Mouse (Mus musculus): ENCODE measurements at regions not wholly inside any gene's neighbourhood (a gene's known extent, or its start where the extent isn't known, plus 50 kb on each side); places are given as distances from the start of the nearest gene placed in this dataset.

GRCm38 (mm10) chr9:33774178-33774577, 711.5 kb upstream of the Kirrel3 start:
- Histone ChIP-seq H3K9me3 (no peaks in the 10 kb centered on the region), H3K27ac (no peak overlapping the region), H3K4me1 (no peaks in the 10 kb centered on the region), H3K36me3 (no peaks in the 10 kb centered on the region), H3K4me3 (no peak overlapping the region), H3K27me3 (ENCODE audit: insufficient read depth, poor library complexity, severe bottlenecking) (no peaks in the 10 kb centered on the region)
- DNase-seq (ENCODE audit: low spot score), result no peak
- WGBS, result 72% methylated on average over 5 of the region's 5 CpGs

- Histone ChIP-seq H3K9me3 (no peaks in the 10 kb centered on the region), H3K4me1 (no peaks in the 10 kb centered on the region), H3K4me3 (no peak overlapping the region), H3K27me3 (ENCODE audit: insufficient read depth, poor library complexity, severe bottlenecking) (no peaks in the 10 kb centered on the region), H3K27ac (no peak overlapping the region), H3K36me3 (no peaks in the 10 kb centered on the region)
- WGBS, result 68% methylated on average over 4 of the region's 4 CpGs
- DNase-seq (ENCODE audit: low spot score), result no peak
Measured at GRCm38 (mm10) chr9:33790617-33791016, 695.1 kb upstream of the Kirrel3 start.

DNA sequence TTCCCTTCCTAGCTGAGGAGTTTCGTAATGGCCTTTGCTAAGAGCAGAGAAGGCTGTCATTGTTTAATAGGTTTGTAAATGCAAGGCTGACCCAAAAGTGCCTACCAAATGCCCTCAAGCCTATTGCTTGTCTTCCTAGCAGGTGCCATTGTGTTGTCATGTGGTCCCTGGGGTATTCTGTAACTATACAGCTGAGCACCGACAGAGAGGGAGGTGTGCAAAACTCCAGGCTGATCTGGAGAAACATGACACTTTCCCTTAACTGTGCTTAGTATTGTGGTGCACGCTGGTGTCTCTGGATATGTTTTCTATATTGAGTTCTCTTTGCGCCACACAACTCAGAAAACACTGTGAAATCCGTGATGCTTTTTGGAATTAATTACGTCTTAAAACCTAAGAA, 685.4 kb upstream of the Kirrel3 start:
- DNase-seq (ENCODE audit: low spot score), result no peak
- no peaks in the 10 kb centered on the region for H3K36me3 ChIP-seq
- no peak overlapping the region for H3K4me3 ChIP-seq
- H3K4me1 ChIP-seq, result no peaks in the 10 kb centered on the region
- no peaks in the 10 kb centered on the region for H3K9me3 ChIP-seq
- no peak overlapping the region for H3K27ac ChIP-seq
- H3K27me3 ChIP-seq (ENCODE audit: insufficient read depth, poor library complexity, severe bottlenecking), result no peaks in the 10 kb centered on the region
- 74% methylated on average over 6 of the region's 6 CpGs for WGBS

- Histone ChIP-seq H3K4me1 (no peaks in the 10 kb centered on the region), H3K4me3 (no peak overlapping the region), H3K9me3 (no peaks in the 10 kb centered on the region), H3K27me3 (ENCODE audit: insufficient read depth, poor library complexity, severe bottlenecking) (no peaks in the 10 kb centered on the region), H3K36me3 (no peaks in the 10 kb centered on the region), H3K27ac (no peak overlapping the region)
- no peak for DNase-seq (ENCODE audit: low spot score)
- 65% methylated on average over 1 of the region's 1 CpGs for WGBS
Measured at GRCm38 (mm10) chr9:33800763-33801162, 684.9 kb upstream of the Kirrel3 start.

GRCm38 (mm10) chr9:33814739-33815368, 670.8 kb upstream of the Kirrel3 start:
- H3K4me1 ChIP-seq, result no peaks in the 10 kb centered on the region
- no peaks in the 10 kb centered on the region for H3K36me3 ChIP-seq
- DNase-seq (ENCODE audit: low spot score), result no peak
- 74% methylated on average over 5 of the region's 5 CpGs for WGBS
- H3K27ac ChIP-seq, result no peak overlapping the region
- H3K4me3 ChIP-seq, result no peak overlapping the region
- no peaks in the 10 kb centered on the region for H3K9me3 ChIP-seq
- no peaks in the 10 kb centered on the region for H3K27me3 ChIP-seq (ENCODE audit: insufficient read depth, poor library complexity, severe bottlenecking)

DNA sequence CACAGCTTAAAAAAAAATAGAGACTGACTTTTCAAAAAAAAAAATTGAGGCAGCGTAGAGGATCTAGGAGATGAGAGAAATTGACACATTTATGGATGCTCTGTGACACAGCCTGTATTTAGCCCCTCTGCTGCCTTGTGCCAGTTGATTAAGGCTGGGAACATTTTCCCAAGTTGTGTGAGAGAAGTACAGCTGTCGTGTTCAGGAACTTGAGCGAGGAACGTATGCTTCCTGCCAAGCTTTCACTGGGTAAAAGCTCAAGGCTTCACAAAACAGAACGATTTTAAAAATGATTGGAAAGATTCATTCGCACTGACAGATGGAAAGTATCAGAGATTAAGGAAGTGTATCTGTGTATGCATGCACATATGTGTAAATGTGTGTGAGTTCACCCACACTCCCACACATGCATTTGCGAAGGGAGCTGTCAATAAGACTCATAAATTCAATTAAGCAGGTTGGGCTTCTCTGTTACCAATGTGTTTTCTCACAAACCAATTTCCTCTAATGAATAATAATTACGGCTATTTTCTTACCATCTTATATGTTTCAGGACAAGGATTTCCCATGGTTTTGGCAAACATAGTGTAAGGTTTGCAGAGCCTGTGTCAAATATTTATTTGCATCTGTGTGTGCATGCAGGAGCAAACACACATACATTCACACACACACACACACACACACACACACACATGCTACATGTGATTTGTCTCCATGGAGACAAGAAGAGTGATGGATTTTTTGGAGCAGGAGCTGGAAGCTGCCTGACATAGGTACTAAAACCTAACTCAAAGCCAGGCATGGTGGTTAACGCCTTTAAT, 662.9 kb upstream of the Kirrel3 start:
- WGBS, result 80% methylated on average over 9 of the region's 9 CpGs
- H3K27ac ChIP-seq, result no peak overlapping the region
- H3K9me3 ChIP-seq, result no peaks in the 10 kb centered on the region
- no peaks in the 10 kb centered on the region for H3K36me3 ChIP-seq
- no peaks in the 10 kb centered on the region for H3K4me1 ChIP-seq
- H3K27me3 ChIP-seq (ENCODE audit: insufficient read depth, poor library complexity, severe bottlenecking), result no peaks in the 10 kb centered on the region
- no peak for DNase-seq (ENCODE audit: low spot score)
- H3K4me3 ChIP-seq, result no peak overlapping the region

- 72% methylated on average over 4 of the region's 4 CpGs for WGBS
- DNase-seq (ENCODE audit: low spot score), result no peak
- Histone ChIP-seq H3K9me3 (no peaks in the 10 kb centered on the region), H3K4me1 (no peaks in the 10 kb centered on the region), H3K36me3 (no peaks in the 10 kb centered on the region), H3K27me3 (ENCODE audit: insufficient read depth, poor library complexity, severe bottlenecking) (no peaks in the 10 kb centered on the region), H3K4me3 (no peak overlapping the region), H3K27ac (no peak overlapping the region)
Measured at GRCm38 (mm10) chr9:33826116-33826515, 659.6 kb upstream of the Kirrel3 start.

GRCm38 (mm10) chr9:33827409-33827808, 658.3 kb upstream of the Kirrel3 start:
- 71% methylated on average over 2 of the region's 2 CpGs for WGBS
- Histone ChIP-seq H3K27ac (no peak overlapping the region), H3K9me3 (no peaks in the 10 kb centered on the region), H3K4me1 (no peaks in the 10 kb centered on the region), H3K4me3 (no peak overlapping the region), H3K27me3 (ENCODE audit: insufficient read depth, poor library complexity, severe bottlenecking) (no peaks in the 10 kb centered on the region), H3K36me3 (no peaks in the 10 kb centered on the region)
- no peak for DNase-seq (ENCODE audit: low spot score)

DNA sequence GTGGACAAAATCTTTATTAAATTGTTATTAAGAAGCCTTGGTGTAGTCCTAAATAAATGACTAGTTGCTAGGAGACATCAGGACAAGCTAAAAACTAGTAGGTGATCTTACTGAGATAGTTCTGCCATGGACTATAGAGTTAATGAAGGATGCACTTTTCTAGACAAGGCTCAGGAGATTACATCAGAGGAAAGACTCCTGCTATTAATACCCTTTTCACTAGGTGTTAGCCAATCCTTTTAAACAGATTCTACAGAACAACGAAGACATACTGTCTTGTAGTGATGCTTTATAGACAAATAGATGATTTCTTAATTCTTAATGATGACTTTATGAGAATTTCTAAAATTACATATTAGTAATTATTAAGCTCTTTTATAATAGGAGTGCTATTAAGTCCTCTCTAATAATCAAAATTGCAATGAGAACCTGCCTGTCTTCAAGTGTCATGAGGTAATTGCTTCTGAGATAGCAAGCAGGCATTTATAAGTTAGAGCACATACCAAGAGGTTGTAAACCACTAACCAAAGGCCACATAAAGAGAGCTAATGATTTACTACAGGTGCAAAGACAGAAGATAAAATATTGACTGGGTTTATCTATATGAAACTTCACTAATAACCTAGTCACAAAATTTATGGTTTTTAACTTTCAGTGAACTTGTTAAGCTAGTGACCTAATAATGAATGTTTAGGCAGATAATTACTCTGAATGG, 647.9 kb upstream of the Kirrel3 start:
- Histone ChIP-seq H3K36me3 (no peaks in the 10 kb centered on the region), H3K27me3 (ENCODE audit: insufficient read depth, poor library complexity, severe bottlenecking) (no peaks in the 10 kb centered on the region), H3K4me1 (no peaks in the 10 kb centered on the region), H3K4me3 (no peak overlapping the region), H3K27ac (no peak overlapping the region), H3K9me3 (no peaks in the 10 kb centered on the region)
- DNase-seq (ENCODE audit: low spot score), result no peak
- WGBS, result 58% methylated on average over 1 of the region's 1 CpGs

GRCm38 (mm10) chr9:33849623-33850022, 636.1 kb upstream of the Kirrel3 start:
- no peak for DNase-seq (ENCODE audit: low spot score)
- Histone ChIP-seq H3K36me3 (no peaks in the 10 kb centered on the region), H3K4me1 (no peaks in the 10 kb centered on the region), H3K9me3 (no peaks in the 10 kb centered on the region), H3K27ac (no peak overlapping the region), H3K4me3 (no peak overlapping the region), H3K27me3 (ENCODE audit: insufficient read depth, poor library complexity, severe bottlenecking) (no peaks in the 10 kb centered on the region)
- WGBS, result 79% methylated on average over 5 of the region's 5 CpGs

GRCm38 (mm10) chr9:33850024-33850423, 635.7 kb upstream of the Kirrel3 start:
- DNase-seq (ENCODE audit: low spot score), result no peak
- H3K4me3 ChIP-seq, result no peak overlapping the region
- 69% methylated on average over 7 of the region's 7 CpGs for WGBS
- H3K4me1 ChIP-seq, result no peaks in the 10 kb centered on the region
- no peaks in the 10 kb centered on the region for H3K27me3 ChIP-seq (ENCODE audit: insufficient read depth, poor library complexity, severe bottlenecking)
- H3K27ac ChIP-seq, result no peak overlapping the region
- no peaks in the 10 kb centered on the region for H3K9me3 ChIP-seq
- H3K36me3 ChIP-seq, result no peaks in the 10 kb centered on the region

- no peak for DNase-seq (ENCODE audit: low spot score)
- H3K4me1 ChIP-seq, result no peaks in the 10 kb centered on the region
- H3K9me3 ChIP-seq, result no peaks in the 10 kb centered on the region
- H3K4me3 ChIP-seq, result no peak overlapping the region
- no peaks in the 10 kb centered on the region for H3K27me3 ChIP-seq (ENCODE audit: insufficient read depth, poor library complexity, severe bottlenecking)
- H3K36me3 ChIP-seq, result no peaks in the 10 kb centered on the region
- no peak overlapping the region for H3K27ac ChIP-seq
Measured at GRCm38 (mm10) chr9:33850993-33851392, 634.7 kb upstream of the Kirrel3 start.

DNA sequence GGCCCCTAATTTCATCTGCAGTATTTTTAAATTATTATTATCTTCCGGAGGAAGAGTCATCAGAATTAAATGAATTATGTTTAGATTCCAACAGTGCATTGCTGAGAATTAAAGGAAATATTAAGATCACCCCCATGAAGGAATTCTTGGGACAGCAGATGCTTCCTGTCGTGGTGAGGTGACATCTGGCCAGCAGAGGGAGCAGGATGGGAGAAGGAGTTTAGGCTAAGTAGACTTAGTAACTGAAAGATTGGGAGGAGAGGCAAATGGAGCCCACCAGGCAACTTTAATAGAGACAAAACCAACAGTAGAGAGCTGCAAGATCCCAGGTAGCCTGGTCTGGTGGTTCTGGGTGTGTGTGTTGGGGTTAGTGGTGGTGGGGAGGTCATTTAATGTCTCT, 629.5 kb upstream of the Kirrel3 start:
- 42% methylated on average over 2 of the region's 2 CpGs for WGBS
- Histone ChIP-seq H3K4me3 (no peak overlapping the region), H3K27me3 (ENCODE audit: insufficient read depth, poor library complexity, severe bottlenecking) (no peaks in the 10 kb centered on the region), H3K4me1 (no peaks in the 10 kb centered on the region), H3K36me3 (no peaks in the 10 kb centered on the region), H3K27ac (no peak overlapping the region), H3K9me3 (no peaks in the 10 kb centered on the region)
- no peak for DNase-seq (ENCODE audit: low spot score)

All from heart, embryonic 10.5 days (tissue).